Mouse (Mus musculus): ENCODE measurements around the gene Zfp189.

- no peak for TF ChIP-seq POLR2A (IDR thresholded peaks at IDR 0.05; ENCODE audit: insufficient read length, low read depth)
- TF ChIP-seq E2F4 (IDR thresholded peaks at IDR 0.05; ENCODE audit: insufficient read depth), result no peak
- TF ChIP-seq MAX (IDR thresholded peaks at IDR 0.05; ENCODE audit: low read depth), result no peak
- TF ChIP-seq REST (IDR thresholded peaks at IDR 0.05; ENCODE audit: insufficient read depth, insufficient read length), result no peak
These were observed 40.7 kb upstream of the Zfp189 start for GRCm38 (mm10) chr4:49480104-49480760.

All from myocyte (in vitro differentiated cells).